Mouse (Mus musculus) lung, embryonic 15.5 days (tissue): Measurements from ENCODE around the gene Wee2. TPM values are rescaled to one million over a fixed set of nuclear protein-coding genes. Genes with fewer than 3 reads are reported as not detected.
A peak's percentile ranks its signal among the peaks of the same experiment; 100 is the strongest.

ENCODE experiments used
- ATAC-seq: fragments of 200-750 bp; cut with Nextera tagmentation; 2 replicates; pipeline ENCODE4 v1.8.0; 2017; ENCODE audit warnings: moderate number of reproducible peaks, borderline replicate concordance; ENCODE audit not compliant: low FRiP score, low TSS enrichment; ENCODE audit errors: extremely low read depth
- H3K27ac ChIP-seq: fragments of 300-500 bp; sonication (generic); 2 replicates; pipeline ENCODE4 v1.5.1; 2015; ENCODE audit warnings: moderate library complexity, mild to moderate bottlenecking, inconsistent platforms
- H3K27me3 ChIP-seq: fragments of 300-500 bp; sonication (generic); 2 replicates; pipeline ENCODE4 v1.6.1; 2015; ENCODE audit warnings: inconsistent platforms
- H3K36me3 ChIP-seq: fragments of 300-500 bp; sonication (generic); 2 replicates; pipeline ENCODE4 v1.6.1; 2015; ENCODE audit warnings: inconsistent platforms
- H3K4me1 ChIP-seq: fragments of 300-500 bp; sonication (generic); 2 replicates; pipeline ENCODE4 v1.6.1; 2015; ENCODE audit warnings: inconsistent platforms
- H3K4me2 ChIP-seq: fragments of 300-500 bp; sonication (generic); 2 replicates; pipeline ENCODE4 v1.6.1; 2015; ENCODE audit warnings: inconsistent platforms, mild to moderate bottlenecking, moderate library complexity
- H3K4me3 ChIP-seq: fragments of 300-500 bp; sonication (generic); 2 replicates; pipeline ENCODE4 v1.5.1; 2015; ENCODE audit warnings: mild to moderate bottlenecking, inconsistent platforms
- H3K9ac ChIP-seq: fragments of 300-500 bp; sonication (generic); 2 replicates; pipeline ENCODE4 v1.6.1; 2015; ENCODE audit warnings: inconsistent platforms
- H3K9me3 ChIP-seq: fragments of 300-500 bp; sonication (generic); 2 replicates; pipeline ENCODE4 v1.6.1; 2016; ENCODE audit warnings: inconsistent platforms
- WGBS: fragments of 180-500 bp; shearing (Covaris S2); methylation state at CpG from one replicate; pipeline ENCODE4 v1.1.7; 2015; 5-methylcytosine and 5-hydroxymethylcytosine counted together
- polyA plus RNA-seq: library from polyadenylated mRNA; unstranded; fragments of >200 nt; fragmentation: Nextera tagmentation; extraction: Ambion mirVana; gene quantifications from 2 replicates; pipeline ENCODE4 v1.2.1, GENCODE M21; 2015

Gene Wee2
- polyA plus RNA-seq = not detected in 2 replicates

GRCm38 (mm10) chr6:40438936-40439335, at the start of gene Wee2:
Wee2 (plus strand) TSS chr6:40439088.
- Histone ChIP-seq H3K36me3 (no peaks in the 10 kb centered on the region), H3K4me3 (no peak within 1 kb of the TSS), H3K4me2 (no peak within 1 kb of the TSS), H3K9me3 (no peaks in the 10 kb centered on the region), H3K9ac (no peak within 1 kb of the TSS), H3K27me3 (peaks cover 12% of the 10 kb centered on the region; the same call in 1 of the 2 replicates), H3K27ac (no peak within 1 kb of the TSS), H3K4me1 (peaks cover 11% of the 10 kb centered on the region)
- no peak for ATAC-seq
- WGBS = 51% methylated on average over 5 of the region's 5 CpGs

GRCm38 (mm10) chr6:40390975-40391374, 47.9 kb upstream of the Wee2 start:
- Histone ChIP-seq H3K4me3 (no peak overlapping the region), H3K36me3 (peaks cover 13% of the 10 kb centered on the region; the same call in 1 of the 2 replicates), H3K4me1 (no peaks in the 10 kb centered on the region), H3K27ac (no peak overlapping the region), H3K27me3 (no peaks in the 10 kb centered on the region), H3K4me2 (no peak overlapping the region), H3K9ac (no peak overlapping the region), H3K9me3 (no peaks in the 10 kb centered on the region)
- 74% methylated on average over 1 of the region's 1 CpGs for WGBS
- no peak for ATAC-seq

GRCm38 (mm10) chr6:40393213-40393612, 45.7 kb upstream of the Wee2 start:
- no peaks in the 10 kb centered on the region for H3K9me3 ChIP-seq
- no peak overlapping the region for H3K4me2 ChIP-seq
- ATAC-seq = peak; percentile 94
- H3K4me1 ChIP-seq = no peaks in the 10 kb centered on the region
- no peak overlapping the region for H3K9ac ChIP-seq
- H3K4me3 ChIP-seq = no peak overlapping the region
- no peak overlapping the region for H3K27ac ChIP-seq
- peaks cover 21% of the 10 kb centered on the region; the same call in 1 of the 2 replicates for H3K36me3 ChIP-seq
- WGBS = 26% methylated on average over 3 of the region's 3 CpGs
- no peaks in the 10 kb centered on the region for H3K27me3 ChIP-seq

GRCm38 (mm10) chr6:40402031-40402430, 36.9 kb upstream of the Wee2 start:
- H3K4me1 ChIP-seq = no peaks in the 10 kb centered on the region
- no peak overlapping the region for H3K4me2 ChIP-seq
- no peak overlapping the region for H3K27ac ChIP-seq
- H3K4me3 ChIP-seq = no peak overlapping the region
- no peaks in the 10 kb centered on the region for H3K9me3 ChIP-seq
- 62% methylated on average over 2 of the region's 2 CpGs for WGBS
- H3K27me3 ChIP-seq = no peaks in the 10 kb centered on the region
- peaks cover 48% of the 10 kb centered on the region for H3K36me3 ChIP-seq
- ATAC-seq = no peak
- no peak overlapping the region for H3K9ac ChIP-seq

GRCm38 (mm10) chr6:40403640-40404285, 35.1 kb upstream of the Wee2 start:
- Histone ChIP-seq H3K4me3 (no peak overlapping the region), H3K36me3 (peaks cover 39% of the 10 kb centered on the region), H3K9ac (no peak overlapping the region), H3K27ac (no peak overlapping the region), H3K27me3 (no peaks in the 10 kb centered on the region), H3K9me3 (no peaks in the 10 kb centered on the region), H3K4me2 (no peak overlapping the region), H3K4me1 (no peaks in the 10 kb centered on the region)
- no peak for ATAC-seq
- WGBS = 88% methylated on average over 4 of the region's 4 CpGs

- H3K27ac ChIP-seq = no peak overlapping the region
- no peaks in the 10 kb centered on the region for H3K27me3 ChIP-seq
- peaks cover 8% of the 10 kb centered on the region; the same call in 1 of the 2 replicates for H3K36me3 ChIP-seq
- WGBS = 85% methylated on average over 3 of the region's 3 CpGs
- H3K4me2 ChIP-seq = no peak overlapping the region
- H3K4me1 ChIP-seq = no peaks in the 10 kb centered on the region
- H3K9ac ChIP-seq = no peak overlapping the region
- no peak for ATAC-seq
- H3K4me3 ChIP-seq = no peak overlapping the region
- H3K9me3 ChIP-seq = no peaks in the 10 kb centered on the region
Observed at GRCm38 (mm10) chr6:40411085-40411484, 27.8 kb upstream of the Wee2 start.

- ATAC-seq = no peak
- H3K4me3 ChIP-seq = no peak overlapping the region
- no peaks in the 10 kb centered on the region for H3K27me3 ChIP-seq
- H3K36me3 ChIP-seq = peaks cover 3% of the 10 kb centered on the region; the same call in 1 of the 2 replicates
- no peak overlapping the region for H3K4me2 ChIP-seq
- 82% methylated on average over 5 of the region's 5 CpGs for WGBS
- H3K4me1 ChIP-seq = no peaks in the 10 kb centered on the region
- H3K9ac ChIP-seq = no peak overlapping the region
- no peak overlapping the region for H3K27ac ChIP-seq
- no peaks in the 10 kb centered on the region for H3K9me3 ChIP-seq
Observed at GRCm38 (mm10) chr6:40413046-40413445, 25.8 kb upstream of the Wee2 start.

- no peak overlapping the region for H3K9ac ChIP-seq
- no peak for ATAC-seq
- WGBS = 88% methylated on average over 3 of the region's 3 CpGs
- H3K4me1 ChIP-seq = no peaks in the 10 kb centered on the region
- H3K9me3 ChIP-seq = no peaks in the 10 kb centered on the region
- H3K4me2 ChIP-seq = no peak overlapping the region
- no peaks in the 10 kb centered on the region for H3K36me3 ChIP-seq
- H3K4me3 ChIP-seq = no peak overlapping the region
- H3K27ac ChIP-seq = no peak overlapping the region
- H3K27me3 ChIP-seq = no peaks in the 10 kb centered on the region
Observed at GRCm38 (mm10) chr6:40413565-40413964, 25.3 kb upstream of the Wee2 start.

- no peak overlapping the region for H3K4me3 ChIP-seq
- H3K27ac ChIP-seq = no peak overlapping the region
- no peak for ATAC-seq
- no peak overlapping the region for H3K4me2 ChIP-seq
- no peak overlapping the region for H3K9ac ChIP-seq
- H3K27me3 ChIP-seq = no peaks in the 10 kb centered on the region
- H3K9me3 ChIP-seq = no peaks in the 10 kb centered on the region
- H3K4me1 ChIP-seq = no peaks in the 10 kb centered on the region
- no peaks in the 10 kb centered on the region for H3K36me3 ChIP-seq
- WGBS = 80% methylated on average over 5 of the region's 5 CpGs
Observed at GRCm38 (mm10) chr6:40415799-40416198, 23.1 kb upstream of the Wee2 start.

- no peak overlapping the region for H3K27ac ChIP-seq
- no peak overlapping the region for H3K9ac ChIP-seq
- H3K9me3 ChIP-seq = no peaks in the 10 kb centered on the region
- ATAC-seq = no peak
- no peak overlapping the region for H3K4me3 ChIP-seq
- H3K4me2 ChIP-seq = no peak overlapping the region
- H3K36me3 ChIP-seq = no peaks in the 10 kb centered on the region
- 86% methylated on average over 4 of the region's 4 CpGs for WGBS
- H3K27me3 ChIP-seq = no peaks in the 10 kb centered on the region
- H3K4me1 ChIP-seq = no peaks in the 10 kb centered on the region
Observed at GRCm38 (mm10) chr6:40418386-40418785, 20.5 kb upstream of the Wee2 start.

- ATAC-seq = no peak
- Histone ChIP-seq H3K27me3 (no peaks in the 10 kb centered on the region), H3K4me1 (no peaks in the 10 kb centered on the region), H3K36me3 (no peaks in the 10 kb centered on the region), H3K4me2 (no peak overlapping the region), H3K9ac (no peak overlapping the region), H3K9me3 (no peaks in the 10 kb centered on the region), H3K27ac (no peak overlapping the region), H3K4me3 (no peak overlapping the region)
- WGBS = 87% methylated on average over 6 of the region's 6 CpGs
Observed at GRCm38 (mm10) chr6:40421099-40421498, 17.8 kb upstream of the Wee2 start.

GRCm38 (mm10) chr6:40423013-40423412, 15.9 kb upstream of the Wee2 start:
- H3K9me3 ChIP-seq = no peaks in the 10 kb centered on the region
- ATAC-seq = no peak
- H3K9ac ChIP-seq = no peak overlapping the region
- no peak overlapping the region for H3K4me2 ChIP-seq
- WGBS = 86% methylated on average over 1 of the region's 1 CpGs
- H3K4me3 ChIP-seq = no peak overlapping the region
- H3K27me3 ChIP-seq = no peaks in the 10 kb centered on the region
- no peaks in the 10 kb centered on the region for H3K36me3 ChIP-seq
- H3K27ac ChIP-seq = no peak overlapping the region
- H3K4me1 ChIP-seq = no peaks in the 10 kb centered on the region

- no peaks in the 10 kb centered on the region for H3K36me3 ChIP-seq
- no peaks in the 10 kb centered on the region for H3K9me3 ChIP-seq
- H3K9ac ChIP-seq = no peak overlapping the region
- no peak overlapping the region for H3K27ac ChIP-seq
- no peak overlapping the region for H3K4me3 ChIP-seq
- ATAC-seq = no peak
- WGBS = 33% methylated on average over 1 of the region's 1 CpGs
- H3K27me3 ChIP-seq = no peaks in the 10 kb centered on the region
- H3K4me1 ChIP-seq = no peaks in the 10 kb centered on the region
- H3K4me2 ChIP-seq = no peak overlapping the region
Observed at GRCm38 (mm10) chr6:40423774-40424173, 15.1 kb upstream of the Wee2 start.
